Mouse (Mus musculus): ENCODE measurements around the gene Set. TPM values are rescaled to one million over a fixed set of nuclear protein-coding genes. Genes with fewer than 3 reads are reported as not detected.

Gene Set
- total RNA-seq, 2 experiments from 2014 or later: 160 to 634 TPM

- ATAC-seq (ENCODE audit: poor library complexity, severe bottlenecking): no peak
Observed at GRCm38 (mm10) chr2:30084632-30085031, 27.5 kb downstream of the Set start.

GRCm38 (mm10) chr2:30087310-30087709, 30.1 kb downstream of the Set start:
- ATAC-seq (ENCODE audit: poor library complexity, severe bottlenecking): peak; percentile 18; the same call in 1 of the 2 replicates

- no peak for ATAC-seq (ENCODE audit: poor library complexity, severe bottlenecking)
Observed at GRCm38 (mm10) chr2:30091521-30091920, 34.3 kb downstream of the Set start.

- no peak for ATAC-seq (ENCODE audit: poor library complexity, severe bottlenecking)
Observed at GRCm38 (mm10) chr2:30092280-30092918, 35.2 kb downstream of the Set start.

GRCm38 (mm10) chr2:30093471-30094207, 36.5 kb downstream of the Set start, which contains the start of gene Zdhhc12:
Zdhhc12 (minus strand) TSS chr2:30093648.
- peak; percentile 97 for ATAC-seq (ENCODE audit: poor library complexity, severe bottlenecking)

GRCm38 (mm10) chr2:30094208-30094588, 37.0 kb downstream of the Set start:
- ATAC-seq (ENCODE audit: poor library complexity, severe bottlenecking): no peak

GRCm38 (mm10) chr2:30095882-30096527, 38.8 kb downstream of the Set start:
- ATAC-seq (ENCODE audit: poor library complexity, severe bottlenecking): 0 out of 2 replicates have a peak, but pooled peaks have one; percentile 31

- no peak for ATAC-seq (ENCODE audit: poor library complexity, severe bottlenecking)
Observed at GRCm38 (mm10) chr2:30100214-30100613, 43.0 kb downstream of the Set start.

- peak; percentile 49 for ATAC-seq (ENCODE audit: poor library complexity, severe bottlenecking)
Observed at GRCm38 (mm10) chr2:30106364-30106763, 49.2 kb downstream of the Set start.

GRCm38 (mm10) chr2:30107646-30108045, 50.5 kb downstream of the Set start:
- no peak for ATAC-seq (ENCODE audit: poor library complexity, severe bottlenecking)

- no peak for ATAC-seq (ENCODE audit: poor library complexity, severe bottlenecking)
Observed at GRCm38 (mm10) chr2:30108260-30108659, 51.1 kb downstream of the Set start.

- no peak for ATAC-seq (ENCODE audit: poor library complexity, severe bottlenecking)
Observed at GRCm38 (mm10) chr2:30111500-30111899, 54.3 kb downstream of the Set start.

GRCm38 (mm10) chr2:30112564-30112963, 55.4 kb downstream of the Set start:
- peak; percentile 33; the same call in 1 of the 2 replicates for ATAC-seq (ENCODE audit: poor library complexity, severe bottlenecking)

GRCm38 (mm10) chr2:30119641-30120051, 62.5 kb downstream of the Set start:
- ATAC-seq (ENCODE audit: poor library complexity, severe bottlenecking): no peak

GRCm38 (mm10) chr2:30120269-30120668, 63.1 kb downstream of the Set start:
- ATAC-seq (ENCODE audit: poor library complexity, severe bottlenecking): no peak

Other genes starting within 250 kb of the Set start
- gene Urm1, start 237.3 kb upstream of the Set start, total RNA-seq (2015): 8.2 and 9.3 TPM in 2 replicates
- gene Urm1, start 237.3 kb upstream of the Set start, total RNA-seq (2017): 16.1 and 17.8 TPM in 2 replicates
- gene Cercam, start 188.2 kb upstream of the Set start, total RNA-seq (2015): 5.3 and 9.6 TPM in 2 replicates
- 4.3 and 6.7 TPM in 2 replicates for gene Cercam, start 188.2 kb upstream of the Set start, total RNA-seq (2017)
- gene Odf2, start 168.2 kb upstream of the Set start, total RNA-seq (2015): 28.2 and 29.9 TPM in 2 replicates
- gene Odf2, start 168.2 kb upstream of the Set start, total RNA-seq (2017): 85.0 and 88.4 TPM in 2 replicates
- gene Gle1, start 122.0 kb upstream of the Set start, total RNA-seq (2015): 17.5 and 18.4 TPM in 2 replicates
- gene Gle1, start 122.0 kb upstream of the Set start, total RNA-seq (2017): 44.2 and 54.7 TPM in 2 replicates
- gene Sptan1, start 91.8 kb upstream of the Set start, total RNA-seq (2015): 59.3 and 72.4 TPM in 2 replicates
- gene Sptan1, start 91.8 kb upstream of the Set start, total RNA-seq (2017): 131 and 136 TPM in 2 replicates
- gene Wdr34, start 8.5 kb upstream of the Set start, total RNA-seq (2015): 0.91 and 1.2 TPM in 2 replicates
- 1.8 and 5.7 TPM in 2 replicates for gene Wdr34, start 8.5 kb upstream of the Set start, total RNA-seq (2017)
- 3.0 and 4.8 TPM in 2 replicates for gene Pkn3, start 20.3 kb downstream of the Set start, total RNA-seq (2015)
- 7.0 and 9.1 TPM in 2 replicates for gene Pkn3, start 20.3 kb downstream of the Set start, total RNA-seq (2017)
- 20.3 and 24.6 TPM in 2 replicates for gene Zdhhc12, start 36.3 kb downstream of the Set start, total RNA-seq (2015)
- 8.2 and 10.7 TPM in 2 replicates for gene Zdhhc12, start 36.3 kb downstream of the Set start, total RNA-seq (2017)
- 10.1 and 11.7 TPM in 2 replicates for gene Zer1, start 67.2 kb downstream of the Set start, total RNA-seq (2015)
- gene Zer1, start 67.2 kb downstream of the Set start, total RNA-seq (2017): 8.7 and 10.7 TPM in 2 replicates
- 21.2 and 25.8 TPM in 2 replicates for gene Tbc1d13, start 76.4 kb downstream of the Set start, total RNA-seq (2015)
- 36.5 and 50.0 TPM in 2 replicates for gene Tbc1d13, start 76.4 kb downstream of the Set start, total RNA-seq (2017)
- 2.3 and 4.1 TPM in 2 replicates for gene Endog, start 114.1 kb downstream of the Set start, total RNA-seq (2015)
- 2.9 and 4.0 TPM in 2 replicates for gene Endog, start 114.1 kb downstream of the Set start, total RNA-seq (2017)
- 5.4 and 5.5 TPM in 2 replicates for gene Spout1, start 121.1 kb downstream of the Set start, total RNA-seq (2015)
- 8.5 and 11.7 TPM in 2 replicates for gene Spout1, start 121.1 kb downstream of the Set start, total RNA-seq (2017)
- 1.5 and 2.3 TPM in 2 replicates for gene Kyat1, start 148.5 kb downstream of the Set start, total RNA-seq (2015)
- gene Kyat1, start 148.5 kb downstream of the Set start, total RNA-seq (2017): 3.3 and 5.0 TPM in 2 replicates
- 17.9 and 18.4 TPM in 2 replicates for gene Lrrc8a, start 180.3 kb downstream of the Set start, total RNA-seq (2015)
- 10.5 and 13.0 TPM in 2 replicates for gene Lrrc8a, start 180.3 kb downstream of the Set start, total RNA-seq (2017)
- gene Gm28035, start 183.2 kb downstream of the Set start, total RNA-seq (2015): 0.04 TPM in 1 of 2 replicates, not detected in the other
- not detected in 2 replicates for gene Gm28035, start 183.2 kb downstream of the Set start, total RNA-seq (2017)
- 3.3 and 3.8 TPM in 2 replicates for gene Phyhd1, start 208.8 kb downstream of the Set start, total RNA-seq (2015)
- 1.3 and 1.8 TPM in 2 replicates for gene Phyhd1, start 208.8 kb downstream of the Set start, total RNA-seq (2017)
- gene Gm28038, start 223.7 kb downstream of the Set start, total RNA-seq (2015): 4.0 TPM in 1 of 2 replicates, not detected in the other
- gene Gm28038, start 223.7 kb downstream of the Set start, total RNA-seq (2017): not detected in 2 replicates
- gene Dolk, start 229.0 kb downstream of the Set start, total RNA-seq (2015): 5.5 and 6.6 TPM in 2 replicates
- gene Dolk, start 229.0 kb downstream of the Set start, total RNA-seq (2017): 10.1 and 13.0 TPM in 2 replicates
- gene Nup188, start 229.0 kb downstream of the Set start, total RNA-seq (2015): 16.4 and 18.7 TPM in 2 replicates
- gene Nup188, start 229.0 kb downstream of the Set start, total RNA-seq (2017): 11.1 and 13.2 TPM in 2 replicates

Data from megakaryocyte, adult 5-6 weeks (primary cell).